Mouse (Mus musculus) activated CD4-positive, CD25-positive, alpha-beta regulatory T cell (primary cell): ENCODE data around the gene Ptgr1. TPM values are rescaled to one million over a fixed set of nuclear protein-coding genes. Genes with fewer than 3 reads are reported as not detected.

Experiments
- polyA plus RNA-seq, 2 experiments: library from polyadenylated mRNA; unstranded; fragments of 100-300 nt; shearing (Covaris generic); gene quantifications; one replicate each; pipeline ENCODE4 v1.2.1; 2017

Ptgr1 gene
- polyA plus RNA-seq = under 1 TPM; 0.42 to 0.95 TPM

DNA sequence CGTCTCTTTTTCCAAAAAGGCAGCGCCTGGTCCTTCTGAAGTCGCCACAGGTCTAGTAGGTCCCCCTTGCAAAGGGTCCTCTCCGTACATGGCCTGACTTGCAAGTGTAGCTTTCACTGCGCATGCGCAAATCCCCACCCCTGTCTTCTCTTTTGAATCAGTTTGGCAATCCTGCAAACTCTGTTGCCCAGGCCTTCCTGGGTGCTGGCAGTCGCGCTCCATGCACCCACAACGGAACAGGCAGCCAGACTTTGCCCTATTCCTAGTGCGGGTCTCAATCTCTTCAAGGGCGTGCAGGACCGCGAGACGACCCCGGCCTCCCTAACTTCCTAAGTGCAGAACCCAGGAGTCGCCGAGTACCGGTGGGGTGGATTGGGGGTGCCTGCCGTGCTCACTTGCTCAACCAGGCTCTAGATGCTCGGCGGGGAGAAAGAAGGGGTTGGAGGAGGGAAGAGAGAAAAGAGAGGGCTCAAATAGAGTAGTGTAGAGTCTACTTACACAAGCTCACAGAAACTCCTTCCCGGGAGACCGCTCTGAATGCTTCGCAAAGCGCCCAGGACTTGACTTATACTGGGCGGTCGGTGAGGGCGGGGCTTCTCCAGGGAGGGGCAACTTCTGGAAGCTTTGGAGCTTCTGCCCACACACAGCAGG is at the start of gene Ptgr1:
Gene Ptgr1, minus strand, starts transcription at position 580 of the 651 bp plus-strand sequence.

DNA sequence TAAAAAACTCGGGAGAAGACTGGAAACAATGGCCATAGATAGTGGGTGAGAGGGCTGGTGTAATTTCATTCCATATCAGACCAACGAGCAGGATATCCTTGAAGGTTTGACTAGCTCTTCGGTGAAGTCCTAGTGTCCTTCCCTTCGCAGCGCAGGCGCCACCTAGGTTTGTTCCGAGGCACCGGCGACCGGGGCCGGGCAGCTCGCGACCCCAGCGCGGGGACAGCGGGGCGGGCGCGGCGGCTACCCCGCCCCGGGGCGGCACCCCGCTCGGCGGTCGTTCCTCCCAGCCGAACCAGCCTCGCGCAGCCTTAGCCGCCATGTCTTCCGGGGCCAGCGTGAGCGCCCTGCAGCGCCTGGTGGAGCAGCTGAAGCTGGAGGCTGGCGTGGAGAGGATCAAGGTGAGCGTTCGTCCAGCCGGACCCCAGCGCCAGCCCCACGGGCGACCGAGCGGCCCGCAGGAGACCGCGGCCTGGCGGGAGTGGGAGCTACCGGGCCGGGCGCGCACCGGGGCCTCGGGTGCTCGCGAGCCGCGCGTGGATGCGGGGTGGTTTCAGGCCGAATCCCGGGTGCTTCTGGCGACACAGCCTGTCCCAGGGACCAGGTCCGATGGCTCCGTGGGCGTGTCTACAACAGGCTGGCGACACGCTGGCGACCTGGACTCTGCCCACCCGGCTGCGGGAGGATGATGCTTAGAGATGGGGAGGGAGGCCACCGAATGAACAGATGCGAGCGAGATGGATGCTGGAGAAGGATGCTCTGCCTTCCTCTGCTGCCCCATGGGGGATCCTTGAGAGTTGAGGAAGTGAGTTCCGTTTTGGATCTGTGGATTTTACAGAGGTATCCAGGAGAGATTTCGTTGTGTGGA is 48.2 kb upstream of the Ptgr1 start, which contains the start of gene Gng10:
Gene Gng10, plus strand, starts transcription at position 171 of the 868 bp plus-strand sequence.

DNA sequence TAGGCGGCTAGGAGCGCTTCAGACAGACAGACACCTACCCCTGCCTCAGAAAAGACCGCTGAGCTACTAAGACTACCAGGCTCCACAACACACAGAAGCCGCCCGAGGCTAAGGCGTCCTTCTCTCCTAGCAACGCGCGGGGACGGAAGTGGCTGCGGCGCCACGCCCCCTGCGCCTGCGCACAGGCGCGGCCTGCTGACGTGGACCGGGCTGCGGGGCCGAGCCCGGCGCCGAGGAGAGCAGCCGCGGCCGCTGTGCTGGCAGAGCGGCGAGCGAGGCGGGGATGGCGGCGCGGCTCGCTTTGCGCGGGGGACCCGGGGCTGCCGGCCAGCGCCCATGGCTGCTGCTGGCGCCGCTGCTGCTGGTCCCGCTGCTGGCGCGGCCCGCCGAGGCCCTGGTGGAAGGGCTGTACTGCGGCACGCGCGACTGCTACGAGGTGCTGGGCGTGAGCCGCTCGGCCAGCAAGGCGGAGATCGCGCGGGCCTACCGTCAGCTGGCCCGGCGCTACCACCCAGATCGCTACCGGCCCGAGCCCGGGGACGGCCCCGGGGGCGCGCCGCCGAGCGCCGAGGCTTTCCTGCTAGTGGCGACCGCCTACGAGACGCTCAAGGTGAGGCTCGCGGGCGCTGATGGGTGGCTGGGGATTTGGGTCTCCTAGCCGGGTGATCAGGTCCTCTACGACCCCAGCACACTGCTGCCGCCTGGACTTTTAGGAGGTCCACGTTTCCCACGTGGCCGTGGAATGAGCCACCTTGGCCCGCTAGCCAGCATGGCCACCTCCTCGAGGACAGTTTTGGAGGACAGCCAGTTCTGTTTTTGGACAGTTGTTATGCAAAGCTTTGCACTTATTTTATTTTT is 16.3 kb upstream of the Ptgr1 start, which contains the start of gene Gm20503:
Gene Gm20503, plus strand, starts transcription at position 263 of the 858 bp plus-strand sequence.

DNA sequence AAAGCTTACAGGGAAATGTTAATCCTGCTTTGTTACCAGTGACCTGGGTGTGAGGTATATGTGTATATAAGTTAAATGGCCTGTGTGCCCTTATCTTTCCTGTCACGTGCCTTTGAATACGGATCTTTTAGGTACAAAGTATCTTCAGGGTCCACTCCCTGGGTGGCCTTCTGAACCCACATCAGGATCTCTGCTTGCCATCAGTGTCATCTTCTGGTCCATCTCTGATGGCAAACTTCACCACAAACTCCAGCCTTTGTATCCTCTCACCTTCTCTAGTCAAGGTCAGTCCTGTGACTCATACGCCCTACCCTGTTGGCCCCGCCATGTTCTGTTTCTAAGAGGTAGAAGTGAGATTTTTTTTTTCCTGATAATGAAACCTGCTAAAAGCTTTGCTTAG is 7.8 kb upstream of the Ptgr1 start, which contains the start of gene Dnajc25:
Gene Dnajc25, plus strand, starts transcription at position 301 of the 400 bp plus-strand sequence.

DNA sequence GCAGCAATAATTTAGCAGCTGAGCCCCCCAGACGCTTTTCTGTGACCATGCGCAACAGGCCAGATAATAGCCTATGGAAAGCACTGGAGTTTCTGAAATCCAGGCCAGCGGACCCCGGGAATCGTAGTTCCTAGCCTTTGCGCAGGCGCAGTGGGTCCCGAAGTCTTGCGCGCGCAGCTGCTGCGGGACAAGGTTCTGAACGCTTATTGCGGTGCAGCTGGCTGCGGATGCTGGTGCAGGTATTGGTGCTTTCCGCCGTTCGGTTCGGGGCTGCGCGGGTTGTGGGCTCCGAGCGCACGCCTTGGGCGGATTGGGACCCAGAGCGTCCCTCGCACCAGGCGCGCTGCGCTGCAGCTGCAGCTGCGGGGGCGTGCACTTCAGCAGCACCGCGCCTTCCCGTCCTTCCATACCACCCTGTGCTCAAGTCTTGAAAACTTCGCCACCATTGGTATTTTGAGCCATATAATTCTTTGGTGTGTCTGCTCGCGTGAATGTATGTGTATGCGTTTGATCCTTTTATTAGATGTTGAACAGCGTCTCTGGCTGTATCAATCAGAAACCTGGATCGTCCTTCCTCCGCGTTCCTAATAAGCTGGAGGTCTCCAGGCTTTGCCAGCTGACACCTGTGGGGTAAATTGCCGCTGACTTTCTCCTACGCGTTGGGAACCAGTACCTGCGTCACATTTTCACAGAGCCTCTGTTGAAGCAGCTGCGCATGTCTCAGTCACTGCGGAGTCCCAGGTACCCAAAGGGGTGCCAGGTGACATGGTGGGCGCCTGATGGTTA is 43.3 kb downstream of the Ptgr1 start, which contains the start of gene Zkscan16:
Gene Zkscan16, plus strand, starts transcription at position 209 of the 786 bp plus-strand sequence.

Other genes with a start within 250 kb of the Ptgr1 start
- gene Olfr267, start 199.4 kb downstream of the Ptgr1 start, polyA plus RNA-seq = under 1 TPM in 1 of 2 experiments, not detected in 1; 0.23 TPM
- 10 to 100 TPM; 38.9 to 41.5 TPM for gene Ecpas, start 74.4 kb downstream of the Ptgr1 start, polyA plus RNA-seq
- not detected for gene Zkscan16, start 43.5 kb downstream of the Ptgr1 start, polyA plus RNA-seq
- gene Dnajc25, start 7.9 kb upstream of the Ptgr1 start, polyA plus RNA-seq = 1 to 10 TPM; 5.4 to 6.9 TPM
- gene Gm20503, start 16.1 kb upstream of the Ptgr1 start, polyA plus RNA-seq = 1 to 10 TPM; 7.2 to 8.0 TPM
- 100 to 1,000 TPM; 152 TPM for gene Gng10, start 48.0 kb upstream of the Ptgr1 start, polyA plus RNA-seq
- gene AI481877, start 151.9 kb upstream of the Ptgr1 start, polyA plus RNA-seq = under 1 TPM in 1 of 2 experiments, not detected in 1; 0.05 TPM
- gene Ugcg, start 202.1 kb upstream of the Ptgr1 start, polyA plus RNA-seq = 10 to 100 TPM; 90.7 to 99.2 TPM